Mouse (Mus musculus) intestine, embryonic 15.5 days (tissue): ENCODE measurements at regions not wholly inside any gene's neighbourhood (a gene's known extent, or its start where the extent isn't known, plus 50 kb on each side); places are given as distances from the start of the nearest gene placed in this dataset.
A peak's percentile ranks its signal among the peaks of the same experiment; 100 is the strongest.
"Not testable (repeated sequence)": the region's sequence is repeated elsewhere in the genome, so short reads cannot be mapped to it uniquely, and the experiment has no call there.

ENCODE experiments used
- ATAC-seq: fragments of 200-750 bp; cut with Nextera tagmentation; 2 replicates; pipeline ENCODE4 v1.8.0; 2017; ENCODE audit warnings: moderate TSS enrichment, moderate library complexity
- H3K27ac ChIP-seq: fragments of 300-500 bp; sonication (generic); 2 replicates; pipeline ENCODE4 v1.5.1; 2015; ENCODE audit warnings: mild to moderate bottlenecking, inconsistent platforms
- H3K27me3 ChIP-seq: fragments of 300-500 bp; sonication (generic); replicated peaks from 2 replicates; pipeline ENCODE4 v1.6.1; 2015; ENCODE audit warnings: inconsistent platforms
- H3K36me3 ChIP-seq: fragments of 300-500 bp; sonication (generic); 2 replicates; pipeline ENCODE4 v1.6.1; 2015; ENCODE audit warnings: inconsistent platforms
- H3K4me1 ChIP-seq: fragments of 300-500 bp; sonication (generic); replicated peaks from 2 replicates; pipeline ENCODE4 v1.6.1; 2015; ENCODE audit warnings: inconsistent platforms
- H3K4me2 ChIP-seq: fragments of 300-500 bp; sonication (generic); replicated peaks from 2 replicates; pipeline ENCODE4 v1.6.1; 2015; ENCODE audit warnings: mild to moderate bottlenecking, inconsistent platforms
- H3K4me3 ChIP-seq: fragments of 300-500 bp; sonication (generic); replicated peaks from 2 replicates; pipeline ENCODE4 v1.5.1; 2015; ENCODE audit warnings: inconsistent platforms
- H3K9ac ChIP-seq: fragments of 300-500 bp; sonication (generic); 2 replicates; pipeline ENCODE4 v1.6.1; 2015; ENCODE audit warnings: inconsistent platforms
- H3K9me3 ChIP-seq: fragments of 300-500 bp; sonication (generic); 2 replicates; pipeline ENCODE4 v1.6.1; 2016; ENCODE audit warnings: inconsistent platforms
- WGBS: fragments of 180-500 bp; shearing (Covaris S2); methylation state at CpG from one replicate; pipeline ENCODE4 v1.1.7; 2015; 5-methylcytosine and 5-hydroxymethylcytosine counted together

GRCm38 (mm10) chr2:84042793-84043192 is 52.4 kb downstream of the Gm13691 start:
- 48% methylated on average over 2 of the region's 2 CpGs for WGBS
- ATAC-seq: no peak
- Histone ChIP-seq H3K27ac (no peak overlapping the region), H3K9ac (no peak overlapping the region), H3K4me3 (no peak overlapping the region), H3K27me3 (no peaks in the 10 kb centered on the region), H3K36me3 (no peaks in the 10 kb centered on the region), H3K4me2 (no peak overlapping the region), H3K9me3 (no peaks in the 10 kb centered on the region), H3K4me1 (no peaks in the 10 kb centered on the region)

GRCm38 (mm10) chr2:84048398-84049140 is 58.2 kb downstream of the Gm13691 start:
- H3K9me3 ChIP-seq: no peaks in the 10 kb centered on the region
- H3K36me3 ChIP-seq: no peaks in the 10 kb centered on the region
- 74% methylated on average over 9 of the region's 9 CpGs for WGBS
- H3K4me1 ChIP-seq: no peaks in the 10 kb centered on the region
- H3K27me3 ChIP-seq: no peaks in the 10 kb centered on the region
- no peak overlapping the region for H3K4me2 ChIP-seq
- H3K27ac ChIP-seq: no peak overlapping the region
- no peak overlapping the region for H3K9ac ChIP-seq
- ATAC-seq: no peak
- no peak overlapping the region for H3K4me3 ChIP-seq

DNA sequence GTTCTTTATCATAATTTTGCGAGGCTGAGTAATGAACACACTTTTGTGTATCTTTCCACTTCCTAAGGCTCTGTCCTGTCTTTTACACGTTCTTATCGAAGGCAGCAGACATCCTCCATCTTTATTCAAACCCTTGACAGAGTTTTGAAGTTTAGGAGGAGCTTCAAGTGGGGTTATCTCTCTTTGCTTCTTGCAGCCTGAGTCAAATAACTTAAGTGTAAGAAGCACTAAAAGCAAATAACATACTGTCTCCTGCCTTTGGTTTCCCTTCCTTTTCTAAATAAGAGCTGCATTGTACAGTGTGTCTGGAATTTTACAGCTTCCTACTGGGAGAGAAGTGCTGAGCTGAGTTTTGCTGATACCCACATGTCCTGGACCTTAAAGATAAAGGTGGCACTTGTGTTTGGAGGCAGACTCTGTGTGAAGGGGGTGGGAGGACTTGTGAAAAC is 61.6 kb downstream of the Gm13691 start:
- WGBS: 27% methylated on average over 3 of the region's 3 CpGs

GRCm38 (mm10) chr2:84059246-84059645 is 68.9 kb downstream of the Gm13691 start:
- Histone ChIP-seq H3K9ac (no peak overlapping the region), H3K4me2 (no peak overlapping the region), H3K9me3 (no peaks in the 10 kb centered on the region), H3K4me3 (no peak overlapping the region), H3K27ac (no peak overlapping the region), H3K4me1 (no peaks in the 10 kb centered on the region), H3K36me3 (no peaks in the 10 kb centered on the region), H3K27me3 (no peaks in the 10 kb centered on the region)
- 78% methylated on average over 7 of the region's 7 CpGs for WGBS
- peak; percentile 56; the same call in 1 of the 2 replicates for ATAC-seq

More for the DNA sequence above, 61.6 kb downstream of the Gm13691 start:
- peak; percentile 80; the same call in 1 of the 2 replicates for ATAC-seq
- H3K9ac ChIP-seq: no peak overlapping the region
- H3K4me1 ChIP-seq: no peaks in the 10 kb centered on the region
- H3K4me2 ChIP-seq: no peak overlapping the region
- no peaks in the 10 kb centered on the region for H3K27me3 ChIP-seq
- no peak overlapping the region for H3K27ac ChIP-seq
- no peaks in the 10 kb centered on the region for H3K9me3 ChIP-seq
- no peaks in the 10 kb centered on the region for H3K36me3 ChIP-seq
- H3K4me3 ChIP-seq: no peak overlapping the region

GRCm38 (mm10) chr2:84061221-84061620 is 70.9 kb downstream of the Gm13691 start:
- Histone ChIP-seq H3K36me3 (no peaks in the 10 kb centered on the region), H3K4me1 (no peaks in the 10 kb centered on the region), H3K4me3 (no peak overlapping the region), H3K27me3 (no peaks in the 10 kb centered on the region), H3K9ac (no peak overlapping the region), H3K4me2 (no peak overlapping the region), H3K27ac (no peak overlapping the region), H3K9me3 (no peaks in the 10 kb centered on the region)
- 92% methylated on average over 1 of the region's 1 CpGs for whole genome bisulfite sequencing
- no peak for ATAC-seq

GRCm38 (mm10) chr2:84064371-84064770 is 74.0 kb downstream of the Gm13691 start:
- Histone ChIP-seq H3K9ac (no peak overlapping the region), H3K36me3 (no peaks in the 10 kb centered on the region), H3K9me3 (no peaks in the 10 kb centered on the region), H3K4me2 (no peak overlapping the region), H3K27ac (no peak overlapping the region), H3K27me3 (no peaks in the 10 kb centered on the region), H3K4me3 (no peak overlapping the region), H3K4me1 (no peaks in the 10 kb centered on the region)
- 60% methylated on average over 2 of the region's 2 CpGs for WGBS
- no peak for ATAC-seq

DNA sequence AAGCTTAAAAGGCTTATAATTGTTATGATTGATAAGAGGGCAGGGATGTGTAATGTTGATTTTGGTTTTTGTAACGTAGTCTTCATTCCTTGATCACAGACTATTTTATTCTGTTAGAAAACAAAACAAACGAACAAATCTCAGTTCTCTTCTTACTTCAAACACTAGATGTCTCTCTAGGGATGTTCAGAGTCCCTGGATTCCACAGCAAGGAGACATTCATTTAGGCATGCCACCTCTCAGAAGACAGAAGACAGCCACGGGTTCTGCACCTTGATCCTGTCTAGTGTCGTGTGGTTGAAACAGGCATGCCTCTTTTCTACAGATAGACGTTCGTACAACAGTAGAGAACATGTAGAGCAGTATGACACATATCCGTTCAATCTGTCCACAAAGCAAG is 74.7 kb downstream of the Gm13691 start:
- H3K36me3 ChIP-seq: no peaks in the 10 kb centered on the region
- no peaks in the 10 kb centered on the region for H3K27me3 ChIP-seq
- ATAC-seq: no peak
- no peak overlapping the region for H3K27ac ChIP-seq
- no peak overlapping the region for H3K4me2 ChIP-seq
- no peak overlapping the region for H3K9ac ChIP-seq
- H3K4me3 ChIP-seq: no peak overlapping the region
- 47% methylated on average over 7 of the region's 7 CpGs for WGBS
- no peaks in the 10 kb centered on the region for H3K4me1 ChIP-seq
- H3K9me3 ChIP-seq: no peaks in the 10 kb centered on the region

- Histone ChIP-seq H3K27me3 (no peaks in the 10 kb centered on the region), H3K4me3 (no peak overlapping the region), H3K9ac (no peak overlapping the region), H3K36me3 (no peaks in the 10 kb centered on the region), H3K4me2 (no peak overlapping the region), H3K27ac (no peak overlapping the region), H3K9me3 (no peaks in the 10 kb centered on the region), H3K4me1 (no peaks in the 10 kb centered on the region)
- WGBS: 77% methylated on average over 2 of the region's 2 CpGs
- no peak for ATAC-seq
Measured at GRCm38 (mm10) chr2:84065749-84066148, 75.4 kb downstream of the Gm13691 start.

GRCm38 (mm10) chr2:84066151-84066693 is 75.9 kb downstream of the Gm13691 start:
- ATAC-seq: no peak
- 71% methylated on average over 3 of the region's 3 CpGs for WGBS
- H3K36me3 ChIP-seq: no peaks in the 10 kb centered on the region
- H3K4me1 ChIP-seq: no peaks in the 10 kb centered on the region
- H3K27me3 ChIP-seq: no peaks in the 10 kb centered on the region
- H3K9me3 ChIP-seq: no peaks in the 10 kb centered on the region
- no peak overlapping the region for H3K4me2 ChIP-seq
- H3K9ac ChIP-seq: no peak overlapping the region
- H3K4me3 ChIP-seq: no peak overlapping the region
- no peak overlapping the region for H3K27ac ChIP-seq

DNA sequence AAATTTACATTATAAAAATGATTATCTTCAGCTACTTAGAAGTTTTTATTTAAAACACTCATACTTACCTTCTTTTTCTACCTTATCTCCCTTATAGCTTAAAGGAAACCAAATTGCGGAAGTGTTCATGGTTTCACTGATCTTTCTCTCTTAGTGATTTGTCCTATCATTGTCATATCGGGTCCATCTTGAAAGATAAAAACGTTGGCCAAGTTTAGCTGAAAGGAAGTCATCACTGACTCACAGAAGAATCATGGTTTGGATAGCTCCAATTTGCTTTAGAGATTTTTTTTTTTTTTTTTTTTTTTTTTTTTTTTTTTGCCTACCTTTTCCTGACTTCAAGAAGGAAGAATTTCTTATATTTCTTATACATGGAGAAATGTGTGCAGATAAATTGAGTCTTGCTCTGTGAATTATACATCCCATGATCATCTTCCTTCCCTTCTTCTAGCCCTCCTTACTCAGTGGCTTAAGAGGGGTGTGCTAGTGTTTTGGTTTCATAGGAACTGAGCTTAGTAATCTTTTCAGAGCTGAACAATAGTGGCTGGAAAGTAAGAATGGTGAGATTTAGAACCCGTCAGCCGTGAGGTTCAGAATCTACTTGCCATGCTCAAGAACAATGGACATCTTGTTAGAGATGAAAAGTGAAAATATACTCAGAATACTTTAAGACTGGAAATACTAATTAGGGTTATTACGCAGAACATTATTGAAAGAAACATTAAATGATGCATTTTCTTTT is 76.6 kb downstream of the Gm13691 start:
- Histone ChIP-seq H3K4me2 (no peak overlapping the region), H3K9ac (no peak overlapping the region), H3K4me3 (no peak overlapping the region), H3K27me3 (no peaks in the 10 kb centered on the region), H3K4me1 (no peaks in the 10 kb centered on the region), H3K9me3 (no peaks in the 10 kb centered on the region), H3K27ac (no peak overlapping the region), H3K36me3 (no peaks in the 10 kb centered on the region)
- no peak for ATAC-seq
- WGBS: 81% methylated on average over 6 of the region's 6 CpGs

DNA sequence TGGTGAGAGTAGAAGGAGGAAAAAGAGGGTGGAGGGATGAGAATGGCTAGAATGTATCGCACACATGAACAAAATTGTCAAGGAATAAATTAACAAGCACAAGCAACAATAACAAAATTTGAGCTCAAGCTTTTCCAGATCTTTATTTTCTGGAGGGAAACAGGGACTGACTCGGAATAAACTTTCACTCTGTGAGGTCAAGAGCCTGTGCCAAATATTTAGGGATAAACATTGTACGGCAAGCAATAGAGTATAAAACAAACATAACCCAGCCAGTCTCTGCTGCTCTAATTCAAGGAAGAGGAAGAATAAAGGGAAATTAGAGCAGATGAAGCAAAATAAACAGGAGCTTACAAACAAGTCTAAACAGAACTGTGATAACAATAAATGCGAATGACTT is 78.3 kb downstream of the Gm13691 start:
- H3K27ac ChIP-seq: no peak overlapping the region
- H3K9me3 ChIP-seq: no peaks in the 10 kb centered on the region
- WGBS: 65% methylated on average over 4 of the region's 4 CpGs

DNA sequence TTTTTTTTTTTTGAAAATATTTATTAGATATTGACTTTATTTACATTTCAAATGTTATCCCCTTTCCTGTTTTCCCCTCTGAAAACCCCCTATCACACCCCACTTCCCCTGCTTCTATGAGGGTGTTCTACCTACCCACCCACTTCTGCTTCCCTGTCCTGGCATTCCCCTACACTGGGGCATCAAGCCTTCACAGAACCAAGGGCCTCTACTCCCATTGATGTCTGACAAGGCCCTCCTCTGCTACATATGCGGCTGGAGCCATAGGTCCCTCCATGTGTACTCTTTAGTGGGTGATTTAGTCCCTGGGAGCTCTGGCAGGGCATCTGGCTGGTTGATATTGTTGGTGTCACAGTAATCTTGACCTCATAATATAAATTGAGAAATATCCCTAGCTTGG is 79.1 kb downstream of the Gm13691 start:
- not testable (repeated sequence) for H3K4me2 ChIP-seq
- WGBS: 49% methylated on average over 1 of the region's 1 CpGs

More for the DNA sequence above, 78.3 kb downstream of the Gm13691 start:
- H3K9ac ChIP-seq: no peak overlapping the region
- no peaks in the 10 kb centered on the region for H3K4me1 ChIP-seq
- H3K36me3 ChIP-seq: no peaks in the 10 kb centered on the region
- no peak overlapping the region for H3K4me3 ChIP-seq
- H3K27me3 ChIP-seq: no peaks in the 10 kb centered on the region
- no peak overlapping the region for H3K4me2 ChIP-seq
- no peak for ATAC-seq

More for the DNA sequence above, 79.1 kb downstream of the Gm13691 start:
- not testable (repeated sequence) for H3K4me3 ChIP-seq, H3K36me3 ChIP-seq, H3K27me3 ChIP-seq, H3K9ac ChIP-seq, H3K9me3 ChIP-seq, H3K4me1 ChIP-seq, H3K27ac ChIP-seq, ATAC-seq
